Mouse (Mus musculus) kidney, adult 9 months (tissue): ENCODE measurements around the gene Bak1.

Experiments
- DNase-seq: peaks from one replicate; pipeline ENCODE4 v3.0.0; 2022

Bak1 gene

DNA sequence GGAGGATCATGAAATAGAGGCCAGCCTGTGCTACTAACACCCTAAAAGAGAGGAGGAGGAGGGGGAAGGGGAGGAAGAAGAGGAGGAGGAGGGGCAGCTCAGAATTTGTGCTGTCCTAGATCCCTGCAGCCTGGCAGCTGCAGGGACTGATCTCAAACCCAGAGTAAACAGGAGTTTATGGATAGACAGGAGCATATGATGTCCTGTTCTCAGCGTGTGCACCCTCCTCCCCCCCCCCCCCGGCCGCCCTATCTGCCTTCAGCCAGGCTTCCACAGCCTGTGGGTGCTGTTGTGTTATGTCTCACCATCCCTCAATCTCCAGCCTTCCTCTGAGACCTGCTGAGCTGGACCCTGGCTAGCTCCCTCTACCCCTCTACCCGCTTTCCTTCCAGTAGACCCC, at the start of gene Bak1:
Bak1 (minus strand) TSS at position 101 of the 400 bp plus-strand sequence.
- DNase-seq = no peak

DNA sequence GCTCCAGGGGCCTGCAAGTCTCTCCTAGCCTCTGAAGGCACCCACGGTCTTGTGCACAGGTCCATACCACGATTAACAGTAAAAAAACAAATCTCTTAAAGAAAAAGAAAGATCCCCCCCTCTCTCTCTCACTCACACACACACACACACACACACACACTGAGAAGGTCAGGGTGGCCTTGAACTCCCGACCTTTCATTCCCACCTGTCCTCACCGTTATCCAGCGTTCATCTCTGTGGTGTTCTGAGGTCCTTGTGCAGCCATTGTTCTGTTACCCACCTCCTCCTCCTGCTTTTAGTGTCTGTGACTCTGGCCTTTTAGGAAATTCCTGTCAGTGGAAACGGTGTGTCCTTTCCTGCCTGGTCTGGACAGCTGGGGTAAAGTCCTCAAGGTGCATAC, 49.7 kb upstream of the Bak1 start:
- DNase-seq = no peak

DNA sequence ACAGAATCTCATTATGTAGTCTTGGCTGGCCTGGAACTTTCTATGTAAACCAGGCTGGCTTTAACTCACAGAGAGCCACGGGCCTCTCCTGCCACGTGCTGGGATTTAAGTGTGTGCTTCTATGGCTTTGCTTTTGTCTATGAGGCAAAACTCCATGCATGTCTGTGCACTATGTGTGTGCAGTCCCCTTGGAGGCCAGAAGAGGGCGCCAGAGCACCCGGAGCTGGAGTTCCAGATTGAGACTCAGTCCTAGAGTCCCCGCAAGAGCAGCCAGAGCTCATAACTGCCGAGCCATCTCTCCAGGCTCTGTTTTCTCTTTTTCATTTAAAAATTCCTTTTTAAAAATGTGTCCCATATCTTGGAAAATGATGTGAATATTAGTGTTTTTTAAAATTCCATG, 49.1 kb upstream of the Bak1 start:
- no peak for DNase-seq

DNA sequence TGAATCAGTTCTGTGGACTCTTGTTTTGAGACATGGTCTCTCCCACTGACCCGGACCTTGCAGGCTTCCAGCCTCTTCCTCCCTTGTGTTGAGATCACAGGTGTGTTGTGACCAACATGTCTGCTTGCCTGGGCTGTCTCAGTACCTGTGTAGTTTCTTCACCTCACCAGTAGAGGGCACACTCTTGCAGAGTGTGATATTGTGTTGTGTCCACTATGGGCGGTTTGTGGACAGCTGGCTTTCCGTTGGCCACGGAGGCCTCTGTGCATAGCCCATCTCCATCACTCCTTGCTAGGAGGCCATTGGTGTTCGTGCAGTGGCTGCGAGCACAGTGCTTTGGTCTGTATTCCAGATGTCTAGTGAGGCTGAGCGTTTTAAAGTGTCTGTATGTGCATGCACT, 48.3 kb upstream of the Bak1 start:
- DNase-seq = no peak

DNA sequence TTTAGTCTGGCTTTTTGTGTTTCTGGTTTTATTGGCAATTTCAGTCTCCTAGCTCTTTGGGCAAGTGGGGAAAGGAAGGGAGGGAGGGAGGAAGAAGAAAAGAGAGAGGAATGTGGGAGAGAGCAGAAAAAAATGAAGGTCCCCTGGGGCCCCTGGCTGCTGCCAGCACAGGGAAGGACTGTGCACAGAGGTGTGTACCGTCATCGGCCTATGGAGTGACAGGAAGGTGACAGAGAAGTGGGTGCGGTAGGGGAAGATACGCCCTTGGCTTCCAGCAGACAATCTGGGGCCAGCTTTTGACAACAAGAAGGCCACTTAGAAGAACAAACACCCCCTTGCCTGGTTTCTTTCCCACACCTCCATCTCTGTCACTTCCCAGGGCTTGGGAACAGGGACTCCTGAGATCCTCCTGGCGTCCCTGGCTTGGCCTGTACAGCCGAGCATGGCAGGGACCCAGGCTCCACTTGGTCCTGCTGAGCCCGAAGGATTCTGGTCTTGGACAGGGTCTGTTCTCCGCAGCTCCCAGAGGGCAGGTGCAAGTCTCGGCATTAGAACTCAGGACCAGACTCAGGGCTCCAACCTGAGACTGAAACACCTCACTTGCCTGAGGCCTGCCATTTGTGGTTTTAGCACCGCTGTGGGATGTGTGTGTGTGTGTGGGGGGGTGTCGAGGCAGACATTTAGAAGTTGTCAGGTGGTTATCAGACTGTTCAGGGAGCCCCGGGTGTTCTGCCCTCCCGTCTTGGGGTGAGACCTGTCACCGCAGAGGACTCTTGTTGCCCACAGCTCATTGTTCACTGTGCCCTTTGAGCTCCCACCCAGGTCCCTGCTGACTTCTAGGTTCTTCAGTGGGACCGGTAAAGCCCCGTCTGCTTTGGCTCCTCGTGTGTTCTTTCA, 46.3 kb upstream of the Bak1 start:
- no peak for DNase-seq

DNA sequence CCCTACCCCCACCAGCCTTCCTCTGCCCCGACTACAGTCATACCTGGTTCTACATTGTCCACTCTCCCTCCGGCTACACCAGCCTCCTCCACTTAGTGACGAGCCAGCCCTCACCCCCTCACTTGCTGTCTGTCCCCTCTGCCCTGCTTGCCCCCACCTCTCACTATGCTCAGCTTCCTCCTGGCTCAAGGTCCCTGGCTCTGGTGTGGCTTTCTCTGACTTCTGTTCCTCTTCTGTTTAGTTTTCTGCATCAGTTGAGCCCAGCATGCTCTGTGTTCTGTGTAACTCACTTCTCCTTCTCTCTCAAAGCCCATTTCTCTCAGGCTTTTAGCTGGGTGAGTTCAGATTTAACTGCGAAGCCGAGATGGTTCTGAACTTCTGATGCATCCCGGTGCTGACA, 45.4 kb upstream of the Bak1 start:
- DNase-seq = no peak

DNA sequence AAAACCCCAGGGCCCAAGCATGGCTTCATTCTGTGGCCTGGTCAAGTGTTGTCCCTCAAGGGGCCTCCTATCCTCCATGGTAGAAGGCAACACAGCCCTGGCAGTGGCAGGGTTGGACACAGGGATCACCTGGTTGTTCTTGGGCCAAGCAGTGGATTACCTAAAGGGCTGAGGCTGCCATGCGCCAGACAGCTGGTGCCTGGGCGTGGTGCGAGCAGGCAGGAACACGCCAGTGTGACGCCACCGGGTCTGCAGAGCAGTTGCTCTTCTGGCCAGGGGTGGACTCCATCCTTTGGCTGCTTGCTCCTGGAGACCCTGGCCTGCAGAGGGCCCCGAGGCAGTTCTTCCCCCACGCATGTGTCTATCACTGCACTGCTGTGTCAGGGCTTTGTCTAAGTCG, 45.0 kb upstream of the Bak1 start:
- no peak for DNase-seq

DNA sequence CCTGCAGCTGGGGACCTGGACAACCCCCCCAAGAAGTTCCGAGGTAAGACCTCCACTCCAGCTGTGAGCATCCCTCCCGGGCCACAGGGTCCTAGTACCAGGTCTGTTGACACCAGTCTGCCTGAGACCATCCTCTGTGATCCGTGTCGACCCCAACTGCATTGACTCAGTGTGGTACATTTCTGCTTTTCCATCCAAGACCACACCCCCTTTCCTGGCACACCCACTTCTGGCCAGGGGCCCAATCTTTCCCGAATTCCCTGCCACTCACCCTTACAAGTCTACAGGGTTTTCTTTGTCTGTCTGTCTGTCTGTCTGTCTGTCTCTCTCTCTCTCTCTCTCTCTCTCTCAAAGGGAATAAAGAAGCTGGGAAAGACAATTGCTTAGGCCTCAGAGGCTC, 44.3 kb upstream of the Bak1 start:
- DNase-seq = no peak

DNA sequence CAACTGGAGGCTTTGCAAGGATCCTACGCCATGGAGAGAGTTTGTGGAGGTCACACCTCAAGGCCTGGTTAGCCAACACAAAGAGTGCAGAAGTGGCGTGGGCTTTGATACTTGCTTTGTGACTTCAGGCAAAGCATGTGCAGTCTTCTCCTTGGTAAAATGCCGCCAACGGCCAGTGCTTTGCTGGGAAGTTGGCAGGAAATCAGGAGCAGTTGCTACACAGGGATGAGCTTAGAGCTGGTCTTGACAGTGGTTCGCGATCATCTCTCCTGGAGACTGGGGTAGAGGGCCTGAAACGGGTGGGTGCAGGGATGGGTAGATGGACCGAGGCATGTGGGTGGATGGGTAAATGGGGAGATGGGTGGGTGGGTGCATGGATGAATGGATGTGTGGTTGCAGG, 43.6 kb upstream of the Bak1 start:
- no peak for DNase-seq

DNA sequence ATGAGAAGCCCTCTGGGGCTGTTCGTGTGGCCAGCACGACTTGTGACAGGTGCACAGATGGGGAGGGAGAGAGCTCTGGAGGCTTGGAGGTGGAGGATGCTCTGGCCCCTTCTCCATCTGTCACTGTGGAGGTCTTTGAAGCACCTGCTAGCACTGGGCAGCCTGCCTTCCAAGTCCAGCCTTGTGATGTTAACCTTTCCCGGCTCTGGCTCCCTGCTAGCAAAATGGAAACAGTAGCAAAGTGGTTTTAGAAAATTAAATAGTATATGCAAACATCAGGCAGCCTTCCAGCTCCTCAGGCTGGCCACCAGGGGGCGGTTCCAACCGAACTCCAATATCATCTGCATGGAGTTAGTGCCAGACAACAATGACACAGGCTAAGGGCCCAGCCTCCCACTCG, 42.8 kb upstream of the Bak1 start:
- DNase-seq = no peak

DNA sequence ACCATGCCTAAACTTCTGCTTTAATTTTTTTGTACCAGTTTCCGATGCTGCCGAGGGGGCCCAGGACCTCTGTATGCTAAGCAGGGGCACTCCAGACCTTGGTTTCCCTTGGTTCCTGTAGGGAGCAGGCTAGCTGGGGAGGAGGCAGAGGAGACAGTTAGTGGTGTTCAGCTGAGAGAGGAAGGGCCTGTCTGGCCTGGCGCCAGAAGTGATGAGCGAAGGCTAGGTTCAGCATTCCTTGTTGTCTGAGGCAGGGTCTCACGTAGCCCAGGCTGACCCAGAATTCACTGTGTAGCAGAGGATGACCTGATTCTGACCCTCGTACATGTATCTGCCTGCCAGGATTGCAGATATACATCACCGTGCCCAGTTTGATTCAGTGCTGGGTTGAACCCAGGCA, 42.1 kb upstream of the Bak1 start:
- no peak for DNase-seq

DNA sequence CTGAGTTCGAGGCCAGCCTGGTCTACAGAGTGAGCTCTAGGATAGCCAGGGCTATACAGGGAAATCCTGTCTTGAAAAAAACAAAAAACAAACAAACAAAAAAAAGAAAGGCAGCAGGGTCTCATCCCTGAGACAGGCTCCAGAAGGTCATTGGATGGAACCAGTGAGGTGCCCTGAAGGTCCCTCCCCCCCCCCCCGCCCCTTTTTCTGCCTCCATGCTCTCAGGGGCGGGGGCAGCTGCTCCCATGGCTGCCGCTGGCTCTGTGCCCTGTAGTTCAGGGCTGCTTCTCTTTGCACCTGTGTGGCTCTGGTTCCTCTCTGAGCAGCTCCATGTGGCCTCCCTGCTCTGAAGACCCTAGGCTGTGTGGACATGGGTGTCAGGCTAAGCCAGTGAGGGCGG, 40.3 kb upstream of the Bak1 start:
- no peak for DNase-seq

DNA sequence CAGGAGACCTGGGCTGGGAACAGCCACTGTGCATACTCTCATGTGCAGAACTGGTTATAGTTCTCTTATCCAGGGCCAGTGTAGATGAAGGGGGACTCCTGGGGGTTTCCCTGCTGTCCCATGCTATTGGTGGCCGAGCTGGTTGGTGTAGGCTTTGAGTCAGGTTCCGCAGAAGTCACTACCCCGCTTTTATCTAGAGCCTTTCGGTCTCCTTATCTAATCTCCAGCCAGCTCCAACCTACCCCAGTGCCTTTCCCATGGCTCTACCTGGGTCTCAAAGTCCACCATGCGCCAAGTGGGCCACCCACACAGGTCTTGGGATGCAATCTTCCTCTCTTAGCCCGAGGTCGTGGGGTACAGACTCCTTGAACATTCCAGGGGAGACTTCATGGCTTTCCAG, 37.3 kb upstream of the Bak1 start:
- no peak for DNase-seq

DNA sequence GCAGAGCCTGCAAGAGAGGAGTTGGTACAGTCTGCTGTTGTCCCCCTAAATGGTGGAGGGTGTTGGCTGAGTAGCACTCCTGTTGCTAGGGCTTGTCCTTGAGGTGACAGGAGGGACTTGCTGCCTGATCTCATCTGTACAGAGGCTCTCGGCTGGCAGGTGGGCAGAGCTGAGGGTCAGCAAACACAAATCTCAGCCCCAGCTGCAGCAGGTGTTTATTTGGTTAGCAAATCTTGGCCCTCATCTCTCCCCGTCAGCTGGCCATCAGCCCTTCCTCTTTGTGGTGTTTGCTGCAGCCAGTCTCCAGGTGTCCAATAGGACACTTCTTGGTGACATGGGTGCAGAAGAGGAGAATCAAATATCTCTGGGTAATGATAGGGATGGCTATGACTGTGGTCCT, 35.4 kb upstream of the Bak1 start:
- DNase-seq = no peak

DNA sequence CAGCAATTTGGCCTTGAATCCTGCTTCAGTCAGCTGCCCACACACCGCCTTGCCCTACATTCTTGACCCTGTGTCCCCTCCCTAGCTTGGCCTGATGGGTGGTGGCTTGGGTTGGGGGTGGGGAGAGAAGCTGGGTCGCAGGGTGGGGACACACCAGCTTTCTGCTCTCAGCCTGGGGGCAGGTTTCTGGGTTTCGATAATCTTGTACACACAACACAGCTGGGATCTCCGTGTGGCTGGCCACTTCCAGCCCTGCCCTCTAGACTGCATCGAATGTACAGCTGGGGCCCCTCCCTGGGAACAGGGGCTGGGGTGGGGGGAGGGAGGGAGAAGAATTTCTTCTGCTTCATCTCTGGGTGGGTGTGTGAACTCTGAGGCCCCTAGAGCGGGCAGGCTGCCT, 34.9 kb upstream of the Bak1 start:
- no peak for DNase-seq

DNA sequence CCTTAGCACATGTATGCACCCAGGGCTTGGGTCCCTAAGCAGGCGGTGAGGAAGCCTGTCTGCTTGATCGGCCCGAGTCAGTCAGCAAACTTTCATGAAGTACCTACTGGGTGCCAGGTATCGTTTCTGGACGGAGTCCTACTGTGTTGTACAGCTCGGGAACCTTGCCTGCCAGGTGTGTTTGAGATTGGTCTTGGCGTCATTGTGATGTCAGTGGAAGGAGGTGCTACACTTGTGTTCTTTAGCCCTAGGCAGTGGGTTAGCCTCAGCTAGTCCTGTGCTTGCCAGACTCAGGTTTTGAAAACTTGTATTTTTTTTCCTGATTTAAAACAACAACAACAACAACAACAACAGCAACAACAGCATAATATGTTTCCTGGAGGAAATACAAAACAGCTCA, 33.9 kb upstream of the Bak1 start:
- no peak for DNase-seq

DNA sequence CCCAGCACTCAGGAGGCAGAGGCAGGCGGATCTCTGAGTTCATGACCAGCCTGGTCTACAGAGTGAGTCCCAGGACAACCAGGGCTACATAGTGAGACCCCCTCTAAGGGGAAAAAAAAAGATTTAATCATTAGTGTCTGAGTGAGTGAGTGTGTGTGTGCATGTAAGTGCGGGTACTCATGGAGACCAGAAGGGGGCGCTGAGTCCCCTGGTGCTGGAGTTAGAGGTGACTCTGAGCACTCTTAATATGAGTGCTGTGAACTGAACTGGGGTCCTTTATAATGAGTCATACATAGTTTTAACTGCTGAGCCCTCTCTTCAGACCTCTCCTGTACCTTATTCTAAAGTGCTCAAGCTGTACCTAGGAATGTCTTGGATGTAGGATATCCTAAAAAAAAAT, 32.9 kb upstream of the Bak1 start:
- no peak for DNase-seq

DNA sequence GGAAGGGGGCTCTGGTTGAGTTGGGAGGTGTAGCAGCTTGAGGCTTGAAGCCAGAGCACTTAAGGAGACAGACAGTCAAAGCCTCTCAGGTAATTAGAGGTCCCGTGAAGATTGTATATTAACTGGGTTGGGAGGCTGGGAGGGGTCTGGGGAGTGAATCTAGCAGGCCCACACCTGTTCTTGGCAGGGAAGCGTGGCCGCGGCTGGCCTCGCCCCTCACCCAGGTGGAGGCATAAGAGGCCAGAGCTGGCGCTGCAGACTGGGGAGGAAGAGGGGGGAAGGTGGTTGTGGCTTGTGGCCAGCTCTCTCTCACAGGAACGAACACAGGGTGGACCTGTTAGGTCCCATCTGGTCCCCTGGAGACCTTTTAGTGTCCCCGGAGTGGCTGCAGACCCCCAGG, 31.9 kb upstream of the Bak1 start:
- no peak for DNase-seq

DNA sequence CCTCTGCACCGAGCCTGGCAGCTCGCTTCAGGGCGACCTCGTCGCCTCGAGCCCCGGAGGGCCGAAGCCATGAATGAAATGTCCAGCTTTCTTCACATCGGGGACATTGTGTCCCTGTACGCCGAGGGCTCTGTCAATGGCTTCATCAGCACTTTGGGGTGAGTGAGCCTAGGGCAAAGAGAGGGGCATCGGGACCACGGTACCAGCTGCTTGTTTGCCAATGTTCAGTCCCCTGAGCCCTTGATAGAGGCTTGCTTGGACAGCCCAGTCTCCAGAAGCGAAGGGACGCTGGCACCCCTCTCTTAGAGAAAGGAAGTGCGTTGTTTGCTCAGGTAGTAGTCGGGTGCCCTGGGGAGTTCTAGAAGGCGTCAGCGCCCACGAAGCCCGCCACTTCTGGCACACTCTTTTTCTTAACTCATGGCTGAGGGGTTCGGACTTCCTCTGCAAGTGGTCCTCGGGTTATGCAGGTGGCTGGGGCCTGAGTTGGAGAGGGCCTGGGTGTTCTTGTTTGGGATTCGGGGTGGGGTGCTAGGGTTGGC, 28.8 kb upstream of the Bak1 start:
- DNase-seq = no peak

DNA sequence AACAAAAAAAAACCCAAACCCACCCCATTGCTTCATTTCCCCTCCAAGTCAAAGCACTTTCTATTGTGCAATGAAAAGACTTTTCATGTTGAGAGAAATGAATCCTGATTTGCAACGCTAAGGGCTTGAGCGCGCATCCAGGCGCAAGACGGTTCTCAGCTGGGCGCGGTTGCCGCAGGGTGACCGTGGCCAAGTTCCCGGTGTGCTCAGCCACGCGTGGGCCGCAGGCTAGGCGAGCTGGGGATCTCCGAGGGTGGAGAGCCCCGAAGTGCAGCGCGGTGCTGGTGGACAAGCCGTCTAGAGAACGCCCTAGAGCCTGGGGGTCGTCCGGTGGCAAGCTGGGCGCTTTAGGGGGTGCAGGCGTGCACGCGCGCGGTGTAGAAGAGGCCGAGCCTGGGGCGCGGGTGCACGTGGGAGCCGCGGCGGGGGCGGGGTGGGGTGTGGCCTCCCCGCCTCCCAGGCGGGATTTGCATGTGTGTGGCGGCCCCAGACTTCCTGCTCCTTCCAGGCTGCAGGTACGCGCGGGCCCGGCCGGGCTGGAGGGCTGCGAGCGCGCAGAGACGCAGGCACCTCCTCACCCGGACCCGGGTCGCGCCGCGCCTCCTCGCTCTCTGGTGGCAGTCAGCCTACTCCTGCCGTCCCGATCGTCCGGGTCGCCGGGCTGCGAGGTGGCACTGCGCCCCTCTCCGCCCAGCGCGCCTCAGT, 28.2 kb upstream of the Bak1 start, which contains the start of gene Itpr3:
Itpr3 (plus strand) TSS at position 493 of the 705 bp plus-strand sequence.
- peak; percentile 67 for DNase-seq

DNA sequence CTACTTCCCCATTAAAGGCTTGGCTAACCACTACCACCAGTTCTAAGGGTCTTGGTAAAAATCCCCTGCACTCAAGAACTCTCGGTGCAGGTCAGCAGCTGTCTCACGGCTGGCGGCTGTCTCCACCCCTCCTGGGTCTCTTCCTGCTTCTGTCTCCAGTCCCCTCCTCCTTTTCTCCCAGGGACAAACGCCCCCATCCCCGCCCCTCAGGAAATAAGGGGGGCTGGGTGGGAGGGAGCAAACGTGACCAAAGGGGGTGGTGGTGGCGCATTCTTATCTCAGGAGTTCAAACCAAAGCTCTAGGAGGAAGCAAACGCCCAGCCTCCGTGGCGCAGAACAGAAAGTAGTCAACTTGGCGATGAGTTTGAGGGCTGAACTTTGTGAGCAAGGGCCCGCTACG, 27.4 kb upstream of the Bak1 start:
- DNase-seq = peak; percentile 75

DNA sequence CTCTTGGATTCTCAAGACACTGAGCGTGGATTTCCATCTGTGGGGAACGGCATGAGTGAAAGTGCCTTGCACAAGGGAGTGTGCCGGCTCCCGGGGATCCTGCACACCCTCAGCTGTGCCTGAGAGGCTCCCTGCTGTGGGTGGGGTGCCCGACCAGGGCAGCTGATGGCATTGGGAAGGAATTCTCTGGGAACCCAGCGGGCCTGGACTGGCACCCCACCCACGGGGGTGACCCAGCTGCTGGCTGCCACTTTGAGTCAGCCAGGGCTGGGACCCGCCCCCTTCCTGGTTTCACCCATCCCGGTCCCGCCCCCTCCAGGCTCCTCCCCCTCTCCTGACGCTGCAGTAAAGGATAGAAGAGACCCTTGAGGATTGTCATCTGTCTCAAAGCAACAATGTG, 22.7 kb upstream of the Bak1 start:
- peak; percentile 35 for DNase-seq

DNA sequence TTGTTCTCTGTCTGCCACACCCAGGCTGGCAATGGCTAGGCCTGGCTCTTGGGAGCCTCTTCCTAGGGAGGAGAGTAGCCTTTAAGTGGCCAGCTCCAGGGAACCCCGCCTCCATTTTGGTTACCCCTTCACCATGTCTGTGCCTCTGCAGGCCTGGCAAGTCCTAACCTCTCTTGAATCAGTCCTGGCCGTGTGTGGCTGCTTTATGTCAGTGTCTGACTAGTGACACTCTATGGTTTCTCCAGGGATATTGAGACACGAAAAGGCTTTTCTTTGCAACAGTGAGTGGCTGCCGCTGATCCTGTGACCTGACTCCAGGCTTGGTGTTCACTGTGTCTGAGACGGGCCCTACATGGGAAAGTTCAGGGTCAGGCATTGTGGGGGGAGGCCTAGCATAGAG, 22.0 kb upstream of the Bak1 start:
- DNase-seq = no peak
